Mouse (Mus musculus) kidney, postnatal 25 days (tissue): ENCODE data around the gene Gnrhr.

Experiments used
- DNase-seq, 2 experiments: peaks; one replicate each; pipeline ENCODE4 v3.0.0; 2021; ENCODE audit warnings: mixed read lengths in 2 of 2

Gnrhr gene

GRCm38 (mm10) chr5:86197801-86198200 is at the start of gene Gnrhr:
Gene Gnrhr, minus strand, starts transcription at chr5:86197901.
- DNase-seq: no peak

- no peak for DNase-seq
These were observed 48.9 kb upstream of the Gnrhr start for GRCm38 (mm10) chr5:86246559-86246958.

- no peak for DNase-seq
These were observed 47.2 kb upstream of the Gnrhr start for GRCm38 (mm10) chr5:86244880-86245279.

- DNase-seq: no peak
These were observed 46.6 kb upstream of the Gnrhr start for GRCm38 (mm10) chr5:86244275-86244674.

GRCm38 (mm10) chr5:86227156-86227853 is 29.6 kb upstream of the Gnrhr start:
- no peak for DNase-seq

GRCm38 (mm10) chr5:86191356-86191755 is 6.3 kb downstream of the Gnrhr start:
- DNase-seq: no peak

GRCm38 (mm10) chr5:86190770-86191169 is 6.9 kb downstream of the Gnrhr start:
- peak in 1 of 2 experiments; percentile 42 for DNase-seq

- DNase-seq: no peak
These were observed 7.4 kb downstream of the Gnrhr start for GRCm38 (mm10) chr5:86190290-86190689.

GRCm38 (mm10) chr5:86187441-86187840 is 10.3 kb downstream of the Gnrhr start:
- DNase-seq: no peak

GRCm38 (mm10) chr5:86173778-86174177 is 23.9 kb downstream of the Gnrhr start:
- no peak for DNase-seq

- DNase-seq: peak; percentile 99
These were observed 25.1 kb downstream of the Gnrhr start, which contains the start of gene Uba6 for GRCm38 (mm10) chr5:86172449-86173161. Gene Uba6, minus strand, starts transcription at chr5:86172803.

- no peak for DNase-seq
These were observed 25.6 kb downstream of the Gnrhr start for GRCm38 (mm10) chr5:86172088-86172448.
